Mouse (Mus musculus) megakaryocyte progenitor cell, adult 5-6 weeks (primary cell): Measurements from ENCODE around the gene Izumo1. TPM values are rescaled to one million over a fixed set of nuclear protein-coding genes. Genes with fewer than 3 reads are reported as not detected.

Source experiments
- total RNA-seq, 2 experiments: library from RNA; stranded (forward) in 1 of 2; stranded (reverse) in 1 of 2; fragments of 157-497, 149-512 nt in 1 of 2; fragments of 200-1000 nt in 1 of 2; gene quantifications; 2 replicates each; pipeline versions ENCODE4 v1.2.3 to v1.2.4; 2015 to 2017

The Izumo1 gene
- total RNA-seq, 2 experiments from 2014 or later: 0.32 TPM; not detected in 1

Other genes starting within 250 kb of the Izumo1 start
Only the 30 nearest of the 34 such genes appear.
- not detected in 2 replicates for gene Lhb, start 201.0 kb upstream of the Izumo1 start, total RNA-seq (2015)
- gene Lhb, start 201.0 kb upstream of the Izumo1 start, total RNA-seq (2017): not detected in 2 replicates
- 22.6 and 26.2 TPM in 2 replicates for gene Gys1, start 187.0 kb upstream of the Izumo1 start, total RNA-seq (2015)
- gene Gys1, start 187.0 kb upstream of the Izumo1 start, total RNA-seq (2017): 22.3 and 24.4 TPM in 2 replicates
- gene Ruvbl2, start 183.7 kb upstream of the Izumo1 start, total RNA-seq (2015): 180 and 205 TPM in 2 replicates
- 170 and 193 TPM in 2 replicates for gene Ruvbl2, start 183.7 kb upstream of the Izumo1 start, total RNA-seq (2017)
- 1,479 and 1,608 TPM in 2 replicates for gene Ftl1, start 161.9 kb upstream of the Izumo1 start, total RNA-seq (2015)
- gene Ftl1, start 161.9 kb upstream of the Izumo1 start, total RNA-seq (2017): 770 and 961 TPM in 2 replicates
- 20.7 and 21.5 TPM in 2 replicates for gene Bax, start 154.9 kb upstream of the Izumo1 start, total RNA-seq (2015)
- 29.6 and 35.2 TPM in 2 replicates for gene Bax, start 154.9 kb upstream of the Izumo1 start, total RNA-seq (2017)
- gene Tulp2, start 139.9 kb upstream of the Izumo1 start, total RNA-seq (2015): 0.07 TPM in 1 of 2 replicates, not detected in the other
- gene Tulp2, start 139.9 kb upstream of the Izumo1 start, total RNA-seq (2017): not detected in 2 replicates
- not detected in 2 replicates for gene Gm45808, start 135.0 kb upstream of the Izumo1 start, total RNA-seq (2015)
- gene Gm45808, start 135.0 kb upstream of the Izumo1 start, total RNA-seq (2017): not detected in 2 replicates
- gene Dhdh, start 133.0 kb upstream of the Izumo1 start, total RNA-seq (2015): 18.6 and 22.4 TPM in 2 replicates
- 18.1 and 20.7 TPM in 2 replicates for gene Dhdh, start 133.0 kb upstream of the Izumo1 start, total RNA-seq (2017)
- gene Nucb1, start 111.4 kb upstream of the Izumo1 start, total RNA-seq (2015): 112 and 114 TPM in 2 replicates
- gene Nucb1, start 111.4 kb upstream of the Izumo1 start, total RNA-seq (2017): 387 and 408 TPM in 2 replicates
- gene Ppp1r15a, start 95.5 kb upstream of the Izumo1 start, total RNA-seq (2015): 46.2 and 56.7 TPM in 2 replicates
- gene Ppp1r15a, start 95.5 kb upstream of the Izumo1 start, total RNA-seq (2017): 70.0 and 90.7 TPM in 2 replicates
- 0.67 TPM in 1 of 2 replicates, not detected in the other for gene Plekha4, start 95.5 kb upstream of the Izumo1 start, total RNA-seq (2015)
- gene Plekha4, start 95.5 kb upstream of the Izumo1 start, total RNA-seq (2017): 0.04 and 0.34 TPM in 2 replicates
- 0.22 and 5.5 TPM in 2 replicates for gene Hsd17b14, start 66.9 kb upstream of the Izumo1 start, total RNA-seq (2015)
- gene Hsd17b14, start 66.9 kb upstream of the Izumo1 start, total RNA-seq (2017): 1.2 and 8.2 TPM in 2 replicates
- gene Bcat2, start 51.7 kb upstream of the Izumo1 start, total RNA-seq (2015): 43.5 and 55.9 TPM in 2 replicates
- 37.0 and 44.0 TPM in 2 replicates for gene Bcat2, start 51.7 kb upstream of the Izumo1 start, total RNA-seq (2017)
- not detected in 2 replicates for gene Fgf21, start 6.3 kb upstream of the Izumo1 start, total RNA-seq (2015)
- not detected in 2 replicates for gene Fgf21, start 6.3 kb upstream of the Izumo1 start, total RNA-seq (2017)
- gene Fut1, start 4.5 kb upstream of the Izumo1 start, total RNA-seq (2015): not detected in 2 replicates
- not detected in 2 replicates for gene Fut1, start 4.5 kb upstream of the Izumo1 start, total RNA-seq (2017)
- 0.10 TPM in 1 of 2 replicates, not detected in the other for gene Rasip1, start 5.7 kb downstream of the Izumo1 start, total RNA-seq (2015)
- gene Rasip1, start 5.7 kb downstream of the Izumo1 start, total RNA-seq (2017): 0.08 TPM in 1 of 2 replicates, not detected in the other
- 0.64 TPM in 1 of 2 replicates, not detected in the other for gene Mamstr, start 18.2 kb downstream of the Izumo1 start, total RNA-seq (2015)
- 0.12 TPM in 1 of 2 replicates, not detected in the other for gene Mamstr, start 18.2 kb downstream of the Izumo1 start, total RNA-seq (2017)
- gene Fut2, start 44.6 kb downstream of the Izumo1 start, total RNA-seq (2015): not detected in 2 replicates
- gene Fut2, start 44.6 kb downstream of the Izumo1 start, total RNA-seq (2017): not detected in 2 replicates
- not detected in 2 replicates for gene Ntn5, start 62.2 kb downstream of the Izumo1 start, total RNA-seq (2015)
- gene Ntn5, start 62.2 kb downstream of the Izumo1 start, total RNA-seq (2017): not detected in 2 replicates
- not detected in 2 replicates for gene Sec1, start 72.6 kb downstream of the Izumo1 start, total RNA-seq (2015)
- not detected in 2 replicates for gene Sec1, start 72.6 kb downstream of the Izumo1 start, total RNA-seq (2017)
- gene Car11, start 78.0 kb downstream of the Izumo1 start, total RNA-seq (2015): not detected in 2 replicates
- not detected in 2 replicates for gene Car11, start 78.0 kb downstream of the Izumo1 start, total RNA-seq (2017)
- gene Dbp, start 83.3 kb downstream of the Izumo1 start, total RNA-seq (2015): 3.6 and 5.6 TPM in 2 replicates
- gene Dbp, start 83.3 kb downstream of the Izumo1 start, total RNA-seq (2017): 6.2 and 7.2 TPM in 2 replicates
- gene Rpl18, start 93.6 kb downstream of the Izumo1 start, total RNA-seq (2015): 1,825 and 1,988 TPM in 2 replicates
- 1,777 and 2,306 TPM in 2 replicates for gene Rpl18, start 93.6 kb downstream of the Izumo1 start, total RNA-seq (2017)
- 10.6 and 14.5 TPM in 2 replicates for gene Sphk2, start 96.2 kb downstream of the Izumo1 start, total RNA-seq (2015)
- gene Sphk2, start 96.2 kb downstream of the Izumo1 start, total RNA-seq (2017): 9.8 and 10.2 TPM in 2 replicates
- gene Fam83e, start 99.4 kb downstream of the Izumo1 start, total RNA-seq (2015): 0.54 and 0.78 TPM in 2 replicates
- gene Fam83e, start 99.4 kb downstream of the Izumo1 start, total RNA-seq (2017): 0.37 and 0.51 TPM in 2 replicates
- gene Spaca4, start 104.0 kb downstream of the Izumo1 start, total RNA-seq (2015): not detected in 2 replicates
- not detected in 2 replicates for gene Spaca4, start 104.0 kb downstream of the Izumo1 start, total RNA-seq (2017)
- gene Lmtk3, start 161.9 kb downstream of the Izumo1 start, total RNA-seq (2015): 0.07 TPM in 2 replicates
- gene Lmtk3, start 161.9 kb downstream of the Izumo1 start, total RNA-seq (2017): not detected in 2 replicates
- gene Sult2b1, start 162.9 kb downstream of the Izumo1 start, total RNA-seq (2015): 1.2 and 1.7 TPM in 2 replicates
- gene Sult2b1, start 162.9 kb downstream of the Izumo1 start, total RNA-seq (2017): 1.9 and 6.4 TPM in 2 replicates
- gene Cyth2, start 192.8 kb downstream of the Izumo1 start, total RNA-seq (2015): 17.9 and 26.3 TPM in 2 replicates
- 32.4 and 34.5 TPM in 2 replicates for gene Cyth2, start 192.8 kb downstream of the Izumo1 start, total RNA-seq (2017)
- gene Kcnj14, start 203.0 kb downstream of the Izumo1 start, total RNA-seq (2015): 0.05 TPM in 2 replicates
- not detected in 2 replicates for gene Kcnj14, start 203.0 kb downstream of the Izumo1 start, total RNA-seq (2017)